Mouse (Mus musculus) G1E (cell line): ENCODE data around the gene Tmem40. TPM values are rescaled to one million over a fixed set of nuclear protein-coding genes. Genes with fewer than 3 reads are reported as not detected.

Experiments
- ATAC-seq: 2 replicates; pipeline ENCODE4 v1.8.0; 2016; ENCODE audit warnings: mild to moderate bottlenecking; ENCODE audit not compliant: insufficient number of reproducible peaks, poor library complexity, low FRiP score, severe bottlenecking; ENCODE audit errors: extremely low read depth
- DNase-seq: peaks from one replicate; pipeline ENCODE4 v3.0.0; 2012; ENCODE audit warnings: low spot score
- H3K27me3 ChIP-seq: 2 replicates; pipeline ENCODE4 v1.6.1; 2012; ENCODE audit warnings: mild to moderate bottlenecking, low read length, inconsistent platforms; ENCODE audit not compliant: insufficient read depth
- H3K36me3 ChIP-seq: replicated peaks from 2 replicates; pipeline ENCODE3; 2012; ENCODE audit warnings: mild to moderate bottlenecking, inconsistent platforms
- H3K4me1 ChIP-seq: 2 replicates; pipeline ENCODE4 v1.6.1; 2012; ENCODE audit warnings: low read depth, low read length, inconsistent platforms, mixed read lengths; ENCODE audit not compliant: insufficient read depth
- H3K4me3 ChIP-seq: 2 replicates; pipeline ENCODE4 v1.5.1; 2012; ENCODE audit warnings: low read depth, mild to moderate bottlenecking, inconsistent platforms, low read length, moderate library complexity, mixed read lengths
- H3K9me3 ChIP-seq: replicated peaks from 2 replicates; pipeline ENCODE4 v1.6.1; 2012; ENCODE audit warnings: inconsistent platforms
- CTCF ChIP-seq: IDR thresholded peaks from 2 replicates; pipeline ENCODE4 v1.5.1; 2012; ENCODE audit warnings: low read depth, low read length, inconsistent platforms, mixed read lengths
- GATA1 ChIP-seq: IDR thresholded peaks from 2 replicates; pipeline ENCODE4 v1.6.1; 2012; ENCODE audit warnings: borderline replicate concordance, low read length, inconsistent platforms, mixed read lengths
- GATA2 ChIP-seq: IDR thresholded peaks from 2 replicates; pipeline ENCODE4 v1.6.1; 2012; ENCODE audit warnings: low read depth, low read length, inconsistent platforms, borderline replicate concordance
- POLR2AphosphoS5 ChIP-seq: IDR thresholded peaks from 2 replicates; pipeline ENCODE4 v1.6.1; 2012; ENCODE audit warnings: low read depth, low read length, inconsistent platforms; ENCODE audit not compliant: insufficient replicate concordance
- TAL1 ChIP-seq: conservative IDR thresholded peaks from 2 replicates; pipeline ENCODE4 v1.6.1; 2012; ENCODE audit warnings: low read depth, low read length, inconsistent platforms, mixed read lengths
- polyA plus RNA-seq: library from polyadenylated mRNA; stranded (reverse); fragments of >175 nt; gene quantifications from 2 replicates; pipeline ENCODE4 v1.2.3, GENCODE M21; 2012
- total RNA-seq, 2 experiments: library from RNA; stranded (forward) in 1 of 2; stranded (reverse) in 1 of 2; fragments of 200-1000 nt in 1 of 2; fragments of >200 nt in 1 of 2; fragmentation: Nextera tagmentation in 1 of 2; gene quantifications; 2 replicates each; pipeline ENCODE4 v1.2.3; 2014 to 2017

Tmem40 gene
- total and polyA plus RNA-seq, 3 experiments, result 1.8 to 14.6 (median 2.8) TPM

DNA sequence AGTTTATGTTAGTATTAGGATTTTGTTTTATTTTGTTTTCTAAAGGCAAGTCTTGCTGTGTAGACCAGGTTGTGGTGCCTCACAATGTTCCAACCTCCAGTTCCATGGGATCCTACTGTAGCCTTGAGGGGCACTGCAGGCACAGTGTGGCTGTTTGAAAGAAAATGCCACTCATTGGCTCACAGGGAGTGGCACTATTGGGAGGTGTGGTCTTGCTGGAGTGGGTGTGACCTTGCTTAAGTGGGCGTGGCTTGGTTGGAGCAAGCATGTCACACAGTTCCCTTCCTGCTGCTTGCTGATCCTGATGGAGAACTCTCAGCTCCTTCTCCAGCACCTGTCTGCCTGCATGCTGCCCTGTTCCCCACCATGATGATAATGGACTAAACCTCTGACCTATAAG, 18.6 kb downstream of the Tmem40 start:
- ATAC-seq (peak; percentile 82), DNase-seq (peak; percentile 32)
- Histone ChIP-seq H3K27me3 (peaks cover 19% of the 10 kb centered on the region), H3K36me3 (no peaks in the 10 kb centered on the region), H3K4me1 (peaks cover 28% of the 10 kb centered on the region), H3K9me3 (no peaks in the 10 kb centered on the region), H3K4me3 (no peak overlapping the region)
- TF ChIP-seq CTCF, result no peak
- no peak for TF ChIP-seq POLR2AphosphoS5
- TF ChIP-seq TAL1, result no peak
- TF ChIP-seq GATA2, result no peak
- TF ChIP-seq GATA1, result no peak

DNA sequence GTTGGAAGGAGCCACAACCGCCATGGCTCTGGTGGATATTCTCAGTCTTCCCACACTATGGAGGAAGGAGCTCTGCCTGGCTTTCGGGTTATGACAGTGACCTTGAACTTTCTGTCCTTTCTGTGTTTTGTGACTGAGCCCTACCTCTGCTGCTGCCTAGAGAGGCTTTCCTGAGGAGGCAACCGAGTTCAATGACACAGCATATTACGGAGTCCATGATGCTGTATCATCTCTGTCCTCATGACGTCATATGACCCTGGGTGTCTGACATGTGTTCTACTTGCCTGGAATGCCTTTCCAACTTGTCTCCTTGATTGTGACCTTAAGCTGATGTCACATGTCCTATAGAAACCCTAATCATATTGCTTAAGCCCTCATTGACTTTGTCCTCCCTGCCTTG, 23.2 kb downstream of the Tmem40 start:
- Histone ChIP-seq H3K9me3 (peaks cover 5% of the 10 kb centered on the region; the same call in 1 of the 2 replicates), H3K36me3 (no peaks in the 10 kb centered on the region), H3K4me3 (no peak overlapping the region), H3K4me1 (peaks cover 18% of the 10 kb centered on the region), H3K27me3 (peaks cover 18% of the 10 kb centered on the region)
- ATAC-seq (no peak), DNase-seq (no peak)
- no peak for TF ChIP-seq CTCF
- no peak for TF ChIP-seq GATA2
- no peak for TF ChIP-seq GATA1
- TF ChIP-seq TAL1, result no peak
- no peak for TF ChIP-seq POLR2AphosphoS5

DNA sequence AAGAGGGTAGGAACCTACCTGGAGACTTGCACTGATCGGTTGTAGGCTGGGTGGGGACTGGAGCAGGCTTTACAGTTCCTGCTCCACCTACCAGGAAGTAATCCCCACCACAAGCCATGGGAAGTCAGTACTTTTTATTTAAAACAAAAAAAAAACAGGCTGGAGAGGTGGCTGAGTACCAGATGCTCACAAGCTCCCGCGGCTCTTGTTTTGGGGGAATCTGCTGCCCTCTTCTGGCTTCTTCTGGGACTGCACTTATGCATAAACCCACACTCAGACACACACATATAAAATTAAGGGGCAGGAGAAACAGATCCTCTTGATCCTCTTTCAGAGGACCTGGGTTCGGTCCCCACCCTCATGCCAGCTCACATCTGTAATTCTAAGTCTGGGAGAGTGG, 27.3 kb downstream of the Tmem40 start:
- no peak overlapping the region for H3K4me3 ChIP-seq
- H3K27me3 ChIP-seq, result peaks cover 26% of the 10 kb centered on the region
- H3K36me3 ChIP-seq, result no peaks in the 10 kb centered on the region
- peak; percentile 42 for TF ChIP-seq CTCF
- no peak for TF ChIP-seq TAL1
- H3K4me1 ChIP-seq, result peaks cover 8% of the 10 kb centered on the region
- H3K9me3 ChIP-seq, result peaks cover 8% of the 10 kb centered on the region; the same call in 1 of the 2 replicates
- DNase-seq, result no peak
- ATAC-seq, result no peak

- DNase-seq (no peak), ATAC-seq (no peak)
- no peak for TF ChIP-seq GATA1
- TF ChIP-seq TAL1, result no peak
- TF ChIP-seq CTCF, result no peak
- TF ChIP-seq GATA2, result no peak
- no peak for TF ChIP-seq POLR2AphosphoS5
- Histone ChIP-seq H3K36me3 (no peaks in the 10 kb centered on the region), H3K4me1 (no peaks in the 10 kb centered on the region), H3K4me3 (no peak overlapping the region), H3K27me3 (peaks cover 29% of the 10 kb centered on the region), H3K9me3 (peaks cover 8% of the 10 kb centered on the region; the same call in 1 of the 2 replicates)
Observed at GRCm38 (mm10) chr6:115732341-115732928, 29.8 kb downstream of the Tmem40 start.

DNA sequence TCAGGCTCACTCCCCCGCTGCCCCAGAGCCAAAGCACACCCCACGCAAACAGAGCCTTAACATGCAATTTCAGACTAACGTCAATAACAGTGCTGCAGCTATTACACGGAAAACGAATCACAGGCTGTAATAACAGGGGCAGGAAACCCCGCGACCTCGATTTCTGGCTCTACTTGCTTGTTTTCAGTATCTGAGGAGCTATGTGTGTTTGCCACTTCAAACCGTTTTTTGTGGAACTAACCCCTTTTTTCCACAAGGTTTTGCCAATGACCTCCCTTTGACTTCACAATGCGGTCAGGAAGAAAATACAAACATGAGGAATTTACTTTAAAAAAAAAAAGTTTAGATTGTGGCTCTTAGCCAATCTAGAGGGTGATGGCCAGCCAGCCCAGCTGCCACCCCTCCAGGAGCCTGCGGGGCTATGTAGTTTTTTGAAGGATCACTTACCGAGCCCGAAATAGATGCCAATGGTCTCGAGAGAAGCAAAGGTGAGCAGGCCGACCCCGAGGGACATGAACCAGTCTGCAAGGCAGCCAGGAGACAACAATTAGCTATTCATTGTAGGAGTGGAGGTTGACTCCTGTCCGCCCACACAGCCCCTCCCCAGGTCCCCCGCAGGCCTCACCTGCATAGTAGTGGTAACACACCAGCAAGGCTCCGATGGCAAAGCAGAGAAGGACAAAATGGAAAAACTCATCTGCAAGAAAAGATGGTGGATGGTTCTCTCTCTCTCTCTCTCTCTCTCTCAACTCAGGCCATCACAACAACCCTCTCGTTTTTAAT, 31.5 kb downstream of the Tmem40 start:
- TF ChIP-seq GATA2 (no peak), CTCF (no peak), POLR2AphosphoS5 (no peak), GATA1 (no peak), TAL1 (no peak)
- DNase-seq, result no peak
- ATAC-seq, result no peak

GRCm38 (mm10) chr6:115727570-115727969, 34.6 kb downstream of the Tmem40 start:
- ATAC-seq (no peak), DNase-seq (no peak)
- Histone ChIP-seq H3K9me3 (peaks cover 4% of the 10 kb centered on the region; the same call in 1 of the 2 replicates), H3K36me3 (no peaks in the 10 kb centered on the region), H3K27me3 (peaks cover 43% of the 10 kb centered on the region), H3K4me3 (no peak overlapping the region), H3K4me1 (no peaks in the 10 kb centered on the region)
- no peak for TF ChIP-seq GATA2
- TF ChIP-seq POLR2AphosphoS5, result no peak
- no peak for TF ChIP-seq TAL1
- no peak for TF ChIP-seq CTCF
- no peak for TF ChIP-seq GATA1

More for the DNA sequence above, 31.5 kb downstream of the Tmem40 start:
- H3K4me3 ChIP-seq, result no peak overlapping the region
- peaks cover 9% of the 10 kb centered on the region; the same call in 1 of the 2 replicates for H3K9me3 ChIP-seq
- H3K36me3 ChIP-seq, result no peaks in the 10 kb centered on the region
- no peaks in the 10 kb centered on the region for H3K4me1 ChIP-seq
- H3K27me3 ChIP-seq, result peaks cover 23% of the 10 kb centered on the region
